ENCODE assay signal across 26 mouse cellular contexts in the genomic region with DNA sequence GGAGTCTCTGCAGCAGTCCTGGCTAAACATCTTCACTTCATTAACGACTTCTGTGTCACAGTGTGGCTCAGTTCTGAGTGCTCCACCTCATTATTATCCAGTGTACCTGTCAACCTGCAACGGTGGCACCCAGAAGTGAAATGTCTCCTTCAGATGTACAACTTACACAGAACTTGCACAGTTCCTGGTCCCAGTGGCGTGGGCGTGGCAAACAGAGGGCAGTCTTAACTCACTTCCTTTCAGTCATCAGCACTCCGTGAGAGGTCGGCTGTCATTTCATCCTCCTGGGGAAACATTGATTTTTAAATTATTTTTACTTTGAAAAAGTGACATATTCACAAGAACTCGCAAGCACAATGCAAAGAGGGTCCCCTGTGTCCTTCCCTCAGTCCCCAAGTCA.
A peak's percentile ranks its signal among the peaks of the same experiment; 100 is the strongest.
DNase-seq lines count a peak whose midpoint lies in the region; ATAC-seq and TF ChIP-seq lines count a peak whose summit lies in the region.
"Had no signal": no experiment of that assay in that cellular context is flagged by ENCODE, and none has a peak within 500 bp of the region (broad histone marks: within the 10 kb centered on the region; RNA-seq: fewer than 3 reads in every experiment).

No protein-coding gene starts in this region.

- no peak overlapping the region for H3K9ac ChIP-seq in liver, postnatal 0 days (replicated peaks)
- H3K9ac ChIP-seq in liver, embryonic 12.5 days = no peak overlapping the region
- H3K9ac ChIP-seq: limb, embryonic 13.5 days; liver, embryonic 13.5 days; lung, embryonic 14.5 days; stomach, embryonic 15.5 days had no signal

- H3K4me1 ChIP-seq in liver, postnatal 0 days (ENCODE audit: insufficient read depth) = peaks cover 4% of the 10 kb centered on the region
- peaks cover 30% of the 10 kb centered on the region for H3K4me1 ChIP-seq in liver, embryonic 12.5 days
- H3K4me1 ChIP-seq: embryonic facial prominence, embryonic 10.5 days; forebrain, embryonic 10.5 days; hindbrain, embryonic 10.5 days; midbrain, embryonic 10.5 days; stomach, embryonic 15.5 days had no signal

- WGBS in liver, postnatal 0 days (ENCODE audit: insufficient replicate concordance) = 43% methylated on average over 7 of the region's 7 CpGs
- WGBS in liver, embryonic 12.5 days (ENCODE audit: insufficient replicate concordance) = 58% methylated on average over 7 of the region's 7 CpGs

- no peak for TF ChIP-seq EP300 in liver, postnatal 0 days (IDR thresholded peaks at IDR 0.05; ENCODE audit: low read depth)

- no peaks in the 10 kb centered on the region for H3K27me3 ChIP-seq in liver, postnatal 0 days (ENCODE audit: insufficient read depth, low read length)
- no peaks in the 10 kb centered on the region for H3K27me3 ChIP-seq in liver, embryonic 12.5 days (replicated peaks)
- H3K27me3 ChIP-seq: limb, embryonic 13.5 days; liver, embryonic 13.5 days; stomach, embryonic 15.5 days had no signal

- H3K4me2 ChIP-seq in liver, postnatal 0 days (ENCODE audit: low read depth, low read length) = no peak overlapping the region
- H3K4me2 ChIP-seq in liver, embryonic 12.5 days = no peak overlapping the region
- H3K4me2 ChIP-seq: heart, embryonic 11.5 days; limb, embryonic 13.5 days; liver, embryonic 13.5 days; lung, embryonic 14.5 days; stomach, embryonic 15.5 days had no signal

- no peak overlapping the region for H3K27ac ChIP-seq in liver, postnatal 0 days (ENCODE audit: low read depth)
- no peak overlapping the region for H3K27ac ChIP-seq in liver, embryonic 12.5 days
- H3K27ac ChIP-seq: embryonic facial prominence, embryonic 10.5 days; forebrain, embryonic 10.5 days; hindbrain, embryonic 10.5 days; limb, embryonic 13.5 days; liver, embryonic 13.5 days; midbrain, embryonic 10.5 days; stomach, embryonic 15.5 days had no signal

- ATAC-seq in liver, postnatal 0 days = no peak
- no peak for ATAC-seq in liver, embryonic 12.5 days
- ATAC-seq in granulocyte monocyte progenitor cell, adult 5-6 weeks (replicated peaks; ENCODE audit: poor library complexity, severe bottlenecking) = peak; percentile 77
- ATAC-seq in neutrophil, adult 5-6 weeks (ENCODE audit: extremely low read depth, insufficient number of reproducible peaks, low FRiP score, poor library complexity, severe bottlenecking) = 0 out of 2 replicates have a peak, but pooled peaks have one; percentile 26
- ATAC-seq: hindbrain, embryonic 16.5 days; intestine, postnatal 0 days had no signal

- no peaks in the 10 kb centered on the region for H3K9me3 ChIP-seq in liver, postnatal 0 days (ENCODE audit: low read length)
- no peaks in the 10 kb centered on the region for H3K9me3 ChIP-seq in liver, embryonic 12.5 days (replicated peaks)
- H3K9me3 ChIP-seq: embryonic facial prominence, embryonic 10.5 days; forebrain, embryonic 10.5 days; hindbrain, embryonic 10.5 days; limb, embryonic 13.5 days; liver, embryonic 13.5 days; midbrain, embryonic 10.5 days; stomach, embryonic 15.5 days had no signal

- no peaks in the 10 kb centered on the region for H3K36me3 ChIP-seq in liver, postnatal 0 days (replicated peaks; ENCODE audit: insufficient read depth, low read length)
- H3K36me3 ChIP-seq in liver, embryonic 12.5 days = no peaks in the 10 kb centered on the region
- H3K36me3 ChIP-seq: embryonic facial prominence, embryonic 10.5 days; forebrain, embryonic 10.5 days; hindbrain, embryonic 10.5 days; limb, embryonic 13.5 days; liver, embryonic 13.5 days; midbrain, embryonic 10.5 days; stomach, embryonic 15.5 days had no signal

- H3K4me3 ChIP-seq in liver, postnatal 0 days (ENCODE audit: low read depth, low read length) = no peak overlapping the region
- H3K4me3 ChIP-seq in liver, embryonic 12.5 days = no peak overlapping the region
- H3K4me3 ChIP-seq: embryonic facial prominence, embryonic 10.5 days; forebrain, embryonic 10.5 days; hindbrain, embryonic 10.5 days; limb, embryonic 13.5 days; liver, embryonic 13.5 days; midbrain, embryonic 10.5 days; stomach, embryonic 15.5 days had no signal

- intact Hi-C loops in left cerebral cortex, postnatal 25 days (cut with DNase I) = no loop called here

- no peak for TF ChIP-seq CTCF in liver, postnatal 0 days (IDR thresholded peaks at IDR 0.05; ENCODE audit: low read depth)

- DNase-seq in liver, postnatal 0 days = peak; percentile 28
- peak; percentile 6 to 8 for DNase-seq in B cell, adult 2 months
- no peak for DNase-seq in left cerebral cortex, postnatal 25 days (ENCODE audit: low spot score in 2 of 2)
- DNase-seq in kidney, postnatal 4 days = no peak
- DNase-seq: adrenal gland, postnatal 25 days; cerebellum, adult 9-11 months; gastrocnemius, postnatal 36 days; kidney, postnatal 25 days; layer of hippocampus, postnatal 36 days; liver, embryonic 13.5 days; lung, embryonic 14.5 days; retina, postnatal 1 day; right cerebral cortex, postnatal 25 days; thymus, postnatal 36 days had no signal

Comparison
In these comparisons a context has a peak if more than half of its experiments do, and no peak if none do; other contexts are left out.
1. ATAC-seq: peak in granulocyte monocyte progenitor cell, adult 5-6 weeks (single experiment) and neutrophil, adult 5-6 weeks (single experiment); none in liver, postnatal 0 days (single experiment) and liver, embryonic 12.5 days (single experiment).
2. DNase-seq: peak in liver, postnatal 0 days (single experiment) and B cell, adult 2 months (2 of 2); none in left cerebral cortex, postnatal 25 days (0 of 2) and kidney, postnatal 4 days (0 of 2).